Mouse (Mus musculus) 416B (cell line): Measurements from ENCODE around the gene Kcnj9.
A peak's percentile ranks its signal among the peaks of the same experiment; 100 is the strongest.

Experiments
- DNase-seq: peaks from one replicate; pipeline ENCODE4 v3.0.0; 2011; ENCODE audit warnings: low read depth

Gene Kcnj9

GRCm38 (mm10) chr1:172292880-172293279, 36.2 kb downstream of the Kcnj9 start:
- no peak for DNase-seq

GRCm38 (mm10) chr1:172289617-172289946, 39.5 kb downstream of the Kcnj9 start:
- no peak for DNase-seq

DNA sequence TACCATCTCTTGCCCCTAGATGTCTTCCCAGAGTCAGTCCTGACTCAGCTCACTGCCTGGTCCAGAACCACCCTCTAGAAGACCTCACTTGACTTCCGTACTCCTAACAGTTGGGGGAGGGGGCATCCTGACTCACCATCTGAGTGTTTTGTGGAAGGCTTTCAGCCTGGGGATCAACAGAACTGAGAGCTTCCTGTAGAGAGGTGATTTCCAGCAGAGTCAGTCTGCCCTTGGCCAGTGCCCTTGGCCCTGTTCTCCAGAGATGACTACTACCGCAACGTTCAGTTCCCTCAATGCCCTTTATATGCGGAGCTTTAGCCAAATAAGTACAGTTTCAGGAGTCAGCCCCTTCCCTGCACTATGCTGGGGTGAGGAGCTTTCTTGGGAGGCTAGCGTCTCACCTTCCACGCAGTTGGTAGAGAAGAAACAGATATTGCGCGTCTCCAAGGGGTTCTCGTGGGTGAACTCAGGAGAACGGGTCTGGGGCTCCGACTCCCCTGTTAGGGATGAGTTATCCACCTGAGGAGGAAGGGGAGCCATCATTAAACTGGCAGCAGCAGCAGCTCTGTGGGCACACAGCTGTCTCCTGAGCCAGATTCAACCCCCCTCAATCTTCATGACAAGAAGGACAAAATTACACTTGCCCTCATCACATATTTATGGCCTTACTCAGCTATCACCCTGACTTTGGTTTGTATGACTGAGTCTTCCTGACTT, 40.1 kb downstream of the Kcnj9 start:
- no peak for DNase-seq

- DNase-seq: no peak
Observed at GRCm38 (mm10) chr1:172286740-172287139, 42.4 kb downstream of the Kcnj9 start.

GRCm38 (mm10) chr1:172284221-172284620, 44.9 kb downstream of the Kcnj9 start:
- no peak for DNase-seq

- no peak for DNase-seq
Observed at GRCm38 (mm10) chr1:172283073-172283472, 46.0 kb downstream of the Kcnj9 start.

- DNase-seq: no peak
Observed at GRCm38 (mm10) chr1:172281522-172282254, 47.4 kb downstream of the Kcnj9 start.

- no peak for DNase-seq
Observed at GRCm38 (mm10) chr1:172279768-172280509, 49.2 kb downstream of the Kcnj9 start.

DNA sequence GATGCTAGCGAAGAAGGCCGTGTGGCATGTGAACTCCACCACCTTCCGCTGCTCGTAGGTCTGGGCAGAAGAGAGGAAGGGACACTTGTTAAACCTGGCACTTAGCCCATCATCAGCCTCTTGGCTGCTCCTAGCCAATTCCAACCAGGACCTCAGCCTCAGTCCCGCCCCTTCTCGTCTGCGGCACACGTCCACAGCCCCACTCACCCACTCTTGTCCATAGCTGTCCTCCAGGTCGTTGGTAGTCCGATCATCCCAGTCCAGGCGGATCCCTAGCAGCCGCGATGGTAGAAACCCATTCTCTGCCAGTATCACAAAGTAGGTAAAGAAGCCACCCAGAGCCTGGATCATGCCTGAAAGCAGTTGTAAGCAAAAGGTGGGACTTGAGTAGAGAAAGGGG, 50.8 kb downstream of the Kcnj9 start:
- peak; percentile 18 for DNase-seq

DNA sequence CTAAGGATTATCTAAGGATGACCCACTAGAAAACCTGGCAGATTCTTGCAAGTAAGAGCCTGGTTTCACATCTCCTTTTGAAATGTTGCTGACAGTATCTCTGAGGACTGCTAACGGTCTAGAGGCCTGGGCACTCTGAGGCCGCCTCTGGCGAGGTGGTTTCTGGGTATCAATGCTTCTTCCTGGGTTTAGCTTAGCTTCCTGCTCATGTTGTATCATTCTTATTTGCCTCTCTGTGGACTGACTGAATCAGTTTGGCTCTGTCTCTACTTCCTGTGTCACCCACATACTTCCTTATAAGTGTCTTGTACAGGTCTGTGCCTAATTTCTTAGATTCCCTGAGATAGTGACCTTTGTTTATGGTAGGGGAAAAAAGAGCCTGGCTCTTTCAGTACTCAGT, 51.9 kb downstream of the Kcnj9 start:
- DNase-seq: peak; percentile 74

DNA sequence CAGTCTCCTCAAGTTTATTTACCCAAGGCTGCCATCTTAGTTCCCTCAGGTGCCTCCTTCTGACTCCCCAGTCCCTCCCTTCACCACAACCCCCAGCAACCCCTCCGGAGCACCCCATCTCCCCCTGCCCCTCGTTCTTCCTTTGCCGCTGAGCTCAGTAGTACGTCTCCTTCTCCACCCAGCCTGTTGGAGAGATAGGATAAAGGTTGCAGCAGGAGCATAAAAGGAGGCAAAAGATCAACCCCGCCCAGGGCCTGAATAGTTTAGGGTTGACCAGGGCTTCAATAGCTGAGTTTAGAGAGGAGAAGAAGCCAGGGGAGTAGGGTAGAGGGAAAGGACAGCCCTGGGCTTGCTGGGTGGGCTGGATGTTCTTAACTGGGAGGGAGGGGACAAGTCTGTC, 54.6 kb downstream of the Kcnj9 start:
- no peak for DNase-seq

- no peak for DNase-seq
Observed at GRCm38 (mm10) chr1:172274116-172274515, 55.0 kb downstream of the Kcnj9 start.

DNA sequence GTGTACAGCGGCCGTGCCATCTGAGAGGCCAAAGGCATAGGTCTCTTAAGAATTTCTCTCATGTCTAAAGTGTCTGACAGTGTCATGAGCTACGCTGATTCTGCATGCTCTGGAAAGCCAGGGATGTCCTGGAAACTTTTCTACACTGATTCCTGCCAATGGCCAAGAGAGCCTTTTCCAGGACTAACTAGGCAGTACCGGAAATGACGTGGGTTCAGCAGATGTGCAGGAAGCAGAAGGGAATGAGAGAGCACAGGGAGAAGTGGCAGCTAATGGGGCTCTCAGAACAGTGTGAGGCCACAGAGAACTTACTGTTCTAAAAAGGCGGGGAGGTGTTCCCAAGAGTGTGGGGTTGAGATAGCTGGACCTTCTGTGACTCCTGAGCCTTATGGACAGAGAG, 55.7 kb downstream of the Kcnj9 start:
- no peak for DNase-seq

GRCm38 (mm10) chr1:172271765-172272164, 57.4 kb downstream of the Kcnj9 start:
- DNase-seq: no peak

DNA sequence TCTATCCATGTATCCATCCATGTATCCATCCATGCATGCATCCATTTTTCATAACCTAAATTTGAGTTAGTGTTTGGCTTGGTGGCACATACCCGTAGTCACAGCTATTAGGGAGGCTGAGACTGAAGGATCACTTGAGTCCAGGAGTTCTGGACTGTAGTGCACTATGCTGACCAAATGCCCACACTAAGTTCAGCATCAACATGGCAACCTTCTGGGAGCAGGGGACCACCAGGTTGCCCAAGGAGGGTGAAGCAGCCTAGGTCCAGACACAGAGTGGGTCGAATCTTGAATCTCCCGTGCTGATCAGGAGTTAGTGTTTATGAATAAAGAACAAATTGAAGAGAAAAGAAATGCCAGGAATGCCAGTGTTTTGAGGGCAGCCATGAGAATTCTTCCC, 57.9 kb downstream of the Kcnj9 start:
- DNase-seq: no peak
